Mouse (Mus musculus) neural tube, embryonic 15.5 days (tissue): ENCODE measurements at regions not wholly inside any gene's neighbourhood (a gene's known extent, or its start where the extent isn't known, plus 50 kb on each side); places are given as distances from the start of the nearest gene placed in this dataset.

ENCODE experiments used
- ATAC-seq: fragments of 200-750 bp; cut with Nextera tagmentation; 2 replicates; pipeline ENCODE4 v1.8.0; 2017; ENCODE audit warnings: mild to moderate bottlenecking, moderate TSS enrichment, moderate library complexity; ENCODE audit not compliant: low FRiP score
- H3K27ac ChIP-seq: fragments of 300-500 bp; sonication (generic); replicated peaks from 2 replicates; pipeline ENCODE4 v1.5.1; 2015; ENCODE audit warnings: mild to moderate bottlenecking, inconsistent platforms
- H3K27me3 ChIP-seq: fragments of 300-500 bp; sonication (generic); replicated peaks from 2 replicates; pipeline ENCODE4 v1.6.1; 2015; ENCODE audit warnings: inconsistent platforms
- H3K36me3 ChIP-seq: fragments of 300-500 bp; sonication (generic); 2 replicates; pipeline ENCODE4 v1.6.1; 2015; ENCODE audit warnings: inconsistent platforms
- H3K4me1 ChIP-seq: fragments of 300-500 bp; sonication (generic); 2 replicates; pipeline ENCODE4 v1.6.1; 2015; ENCODE audit warnings: inconsistent platforms
- H3K4me2 ChIP-seq: fragments of 300-500 bp; sonication (generic); 2 replicates; pipeline ENCODE4 v1.6.1; 2015; ENCODE audit warnings: inconsistent platforms, mild to moderate bottlenecking, moderate library complexity
- H3K4me3 ChIP-seq: fragments of 300-500 bp; sonication (generic); replicated peaks from 2 replicates; pipeline ENCODE4 v1.5.1; 2015; ENCODE audit warnings: mild to moderate bottlenecking, inconsistent platforms
- H3K9ac ChIP-seq: fragments of 300-500 bp; sonication (generic); replicated peaks from 2 replicates; pipeline ENCODE4 v1.6.1; 2015; ENCODE audit warnings: mild to moderate bottlenecking, inconsistent platforms
- H3K9me3 ChIP-seq: fragments of 300-500 bp; sonication (generic); replicated peaks from 2 replicates; pipeline ENCODE4 v1.6.1; 2016; ENCODE audit warnings: inconsistent platforms
- whole genome bisulfite sequencing: fragments of 180-500 bp; shearing (Covaris S2); methylation state at CpG from one replicate; pipeline ENCODE4 v1.1.7; 2015; ENCODE audit warnings: mixed read lengths; 5-methylcytosine and 5-hydroxymethylcytosine counted together

GRCm38 (mm10) chr1:75842396-75842795 is 296.3 kb downstream of the Slc4a3 start:
- Histone ChIP-seq H3K4me3 (no peak overlapping the region), H3K27me3 (no peaks in the 10 kb centered on the region), H3K4me2 (no peak overlapping the region), H3K27ac (no peak overlapping the region), H3K36me3 (no peaks in the 10 kb centered on the region), H3K9me3 (no peaks in the 10 kb centered on the region), H3K9ac (no peak overlapping the region), H3K4me1 (peaks cover 14% of the 10 kb centered on the region)
- no peak for ATAC-seq
- 86% methylated on average over 4 of the region's 4 CpGs for WGBS

- Histone ChIP-seq H3K4me2 (no peak overlapping the region), H3K36me3 (no peaks in the 10 kb centered on the region), H3K9me3 (no peaks in the 10 kb centered on the region), H3K9ac (no peak overlapping the region), H3K27me3 (no peaks in the 10 kb centered on the region), H3K4me1 (peaks cover 14% of the 10 kb centered on the region), H3K27ac (no peak overlapping the region), H3K4me3 (no peak overlapping the region)
- WGBS, result 98% methylated on average over 6 of the region's 6 CpGs
- no peak for ATAC-seq
Observed at GRCm38 (mm10) chr1:75843326-75843725, 297.3 kb downstream of the Slc4a3 start.

- Histone ChIP-seq H3K9me3 (no peaks in the 10 kb centered on the region), H3K4me1 (peaks cover 14% of the 10 kb centered on the region), H3K9ac (no peak overlapping the region), H3K27me3 (no peaks in the 10 kb centered on the region), H3K27ac (no peak overlapping the region; the same call in 1 of the 2 replicates), H3K4me2 (no peak overlapping the region), H3K4me3 (no peak overlapping the region), H3K36me3 (no peaks in the 10 kb centered on the region)
- no peak for ATAC-seq
- 60% methylated on average over 10 of the region's 10 CpGs for WGBS
Observed at GRCm38 (mm10) chr1:75844123-75844522, 298.1 kb downstream of the Slc4a3 start.

- H3K9me3 ChIP-seq, result no peaks in the 10 kb centered on the region
- no peak overlapping the region for H3K4me2 ChIP-seq
- H3K36me3 ChIP-seq, result no peaks in the 10 kb centered on the region
- no peaks in the 10 kb centered on the region for H3K27me3 ChIP-seq
- H3K4me3 ChIP-seq, result no peak overlapping the region
- peaks cover 14% of the 10 kb centered on the region for H3K4me1 ChIP-seq
- WGBS, result 37% methylated on average over 4 of the region's 4 CpGs
- no peak for ATAC-seq
- no peak overlapping the region for H3K9ac ChIP-seq
- no peak overlapping the region; the same call in 1 of the 2 replicates for H3K27ac ChIP-seq
Observed at GRCm38 (mm10) chr1:75844529-75844928, 298.5 kb downstream of the Slc4a3 start.

GRCm38 (mm10) chr1:75844981-75845380 is 298.9 kb downstream of the Slc4a3 start:
- no peak overlapping the region for H3K27ac ChIP-seq
- 31% methylated on average over 7 of the region's 7 CpGs for WGBS
- no peak for ATAC-seq

GRCm38 (mm10) chr1:75845771-75846535 is 299.9 kb downstream of the Slc4a3 start:
- H3K4me3 ChIP-seq, result no peak overlapping the region
- ATAC-seq, result no peak
- no peaks in the 10 kb centered on the region for H3K9me3 ChIP-seq
- H3K27me3 ChIP-seq, result no peaks in the 10 kb centered on the region
- WGBS, result 87% methylated on average over 4 of the region's 4 CpGs
- no peak overlapping the region for H3K27ac ChIP-seq
- H3K9ac ChIP-seq, result no peak overlapping the region
- no peak overlapping the region for H3K4me2 ChIP-seq
- H3K36me3 ChIP-seq, result no peaks in the 10 kb centered on the region
- H3K4me1 ChIP-seq, result peaks cover 14% of the 10 kb centered on the region

More at GRCm38 (mm10) chr1:75844981-75845380, 298.9 kb downstream of the Slc4a3 start:
- no peak overlapping the region for H3K9ac ChIP-seq
- no peaks in the 10 kb centered on the region for H3K27me3 ChIP-seq
- no peak overlapping the region for H3K4me2 ChIP-seq
- H3K36me3 ChIP-seq, result no peaks in the 10 kb centered on the region
- no peaks in the 10 kb centered on the region for H3K9me3 ChIP-seq
- H3K4me1 ChIP-seq, result peaks cover 14% of the 10 kb centered on the region
- H3K4me3 ChIP-seq, result no peak overlapping the region

GRCm38 (mm10) chr1:75847681-75848080 is 301.6 kb downstream of the Slc4a3 start:
- Histone ChIP-seq H3K4me3 (no peak overlapping the region), H3K27me3 (no peaks in the 10 kb centered on the region), H3K36me3 (no peaks in the 10 kb centered on the region), H3K9ac (no peak overlapping the region), H3K27ac (no peak overlapping the region), H3K4me1 (peaks cover 14% of the 10 kb centered on the region), H3K9me3 (no peaks in the 10 kb centered on the region), H3K4me2 (no peak overlapping the region)
- no peak for ATAC-seq
- WGBS, result 62% methylated on average over 3 of the region's 3 CpGs

- Histone ChIP-seq H3K4me2 (no peak overlapping the region), H3K27me3 (no peaks in the 10 kb centered on the region), H3K9me3 (no peaks in the 10 kb centered on the region), H3K36me3 (no peaks in the 10 kb centered on the region), H3K4me3 (no peak overlapping the region), H3K9ac (no peak overlapping the region), H3K27ac (no peak overlapping the region), H3K4me1 (peaks cover 14% of the 10 kb centered on the region)
- ATAC-seq, result no peak
- 84% methylated on average over 4 of the region's 4 CpGs for WGBS
Observed at GRCm38 (mm10) chr1:75848436-75848835, 302.4 kb downstream of the Slc4a3 start.

- Histone ChIP-seq H3K4me1 (peaks cover 2% of the 10 kb centered on the region; the same call in 1 of the 2 replicates), H3K27me3 (no peaks in the 10 kb centered on the region), H3K9me3 (no peaks in the 10 kb centered on the region), H3K27ac (no peak overlapping the region), H3K9ac (no peak overlapping the region), H3K4me2 (no peak overlapping the region), H3K36me3 (no peaks in the 10 kb centered on the region), H3K4me3 (no peak overlapping the region)
- WGBS, result 98% methylated on average over 4 of the region's 4 CpGs
- ATAC-seq, result no peak
Observed at GRCm38 (mm10) chr1:75850131-75850530, 304.1 kb downstream of the Slc4a3 start.

- no peaks in the 10 kb centered on the region for H3K36me3 ChIP-seq
- no peak overlapping the region for H3K4me2 ChIP-seq
- no peak for ATAC-seq
- no peaks in the 10 kb centered on the region for H3K27me3 ChIP-seq
- WGBS, result 85% methylated on average over 7 of the region's 7 CpGs
- H3K27ac ChIP-seq, result no peak overlapping the region
- no peak overlapping the region for H3K4me3 ChIP-seq
- no peak overlapping the region for H3K9ac ChIP-seq
- H3K4me1 ChIP-seq, result no peaks in the 10 kb centered on the region
- H3K9me3 ChIP-seq, result no peaks in the 10 kb centered on the region
Observed at GRCm38 (mm10) chr1:75858551-75859255, 312.6 kb downstream of the Slc4a3 start.

- ATAC-seq, result no peak
- 65% methylated on average over 4 of the region's 4 CpGs for WGBS
- no peaks in the 10 kb centered on the region for H3K9me3 ChIP-seq
- H3K4me3 ChIP-seq, result no peak overlapping the region
- no peaks in the 10 kb centered on the region for H3K27me3 ChIP-seq
- no peak overlapping the region for H3K27ac ChIP-seq
- no peak overlapping the region for H3K9ac ChIP-seq
- H3K4me2 ChIP-seq, result no peak overlapping the region
- no peaks in the 10 kb centered on the region for H3K4me1 ChIP-seq
- no peaks in the 10 kb centered on the region for H3K36me3 ChIP-seq
Observed at GRCm38 (mm10) chr1:75862757-75863156, 316.7 kb downstream of the Slc4a3 start.

GRCm38 (mm10) chr1:75866556-75866955 is 320.5 kb downstream of the Slc4a3 start:
- Histone ChIP-seq H3K36me3 (no peaks in the 10 kb centered on the region), H3K4me2 (no peak overlapping the region), H3K9ac (no peak overlapping the region), H3K27ac (no peak overlapping the region), H3K27me3 (no peaks in the 10 kb centered on the region), H3K9me3 (no peaks in the 10 kb centered on the region), H3K4me1 (no peaks in the 10 kb centered on the region), H3K4me3 (no peak overlapping the region)
- no peak for ATAC-seq
- 64% methylated on average over 6 of the region's 6 CpGs for WGBS
